Mouse (Mus musculus) liver, embryonic 14.5 days (tissue): ENCODE data around the gene Tnxb.

ENCODE experiments used
- CTCF ChIP-seq: IDR thresholded peaks from 2 replicates; pipeline ENCODE4 v1.5.1; 2016; ENCODE audit warnings: antibody characterized with exemption, low read depth, control low read depth
- EP300 ChIP-seq: IDR thresholded peaks from 2 replicates; pipeline ENCODE4 v1.6.1; 2016; ENCODE audit warnings: antibody characterized with exemption, low read depth

DNA sequence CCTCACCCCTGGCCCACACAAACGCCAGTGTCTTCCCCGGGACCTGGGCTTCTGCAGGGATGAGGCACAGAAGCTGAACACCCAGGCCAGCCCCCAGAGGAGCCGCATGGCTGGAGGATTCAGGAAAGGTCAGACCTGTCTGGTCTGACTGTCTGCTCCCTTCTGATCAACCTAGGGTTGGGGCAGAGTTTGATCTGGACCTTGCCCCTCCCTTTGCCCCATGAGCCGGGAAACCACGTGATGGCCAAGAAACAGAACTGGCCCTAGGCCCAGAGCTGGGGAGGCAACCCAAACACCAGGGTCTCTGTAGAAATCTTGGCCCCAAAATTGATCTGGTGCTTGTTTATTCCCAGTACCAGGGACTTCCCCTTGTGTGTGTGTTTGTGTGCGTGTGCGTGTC is 73.4 kb downstream of the Tnxb start, which contains the start of gene C4b:
- TF ChIP-seq CTCF (no peak), EP300 (no peak)
